Mouse (Mus musculus) large intestine, adult 2 months (tissue): Measurements from ENCODE around the gene Adsl. TPM values are rescaled to one million over a fixed set of nuclear protein-coding genes. Genes with fewer than 3 reads are reported as not detected.
A peak's percentile ranks its signal among the peaks of the same experiment; 100 is the strongest.

Source experiments
- DNase-seq: peaks from one replicate; pipeline ENCODE4 v3.0.0-alpha.2; 2012; ENCODE audit warnings: low read depth, low spot score
- WGBS: fragments of 180-500 bp; shearing (Covaris S2); methylation state at CpG from one replicate; pipeline ENCODE4 v1.1.7; 2018; 5-methylcytosine and 5-hydroxymethylcytosine counted together
- polyA plus RNA-seq: library from polyadenylated mRNA; depleted of rRNA; stranded (reverse); fragments of >200 nt; gene quantifications from 2 replicates; pipeline ENCODE4 v1.2.3, GENCODE M21; 2012

Adsl gene
- polyA plus RNA-seq, 1 experiment: 48.0 TPM

- WGBS: 74% methylated on average over 4 of the region's 4 CpGs
- no peak for DNase-seq
These were observed 9.7 kb upstream of the Adsl start for GRCm38 (mm10) chr15:80938615-80939014.

- DNase-seq: no peak
- 82% methylated on average over 5 of the region's 5 CpGs for WGBS
These were observed 8.9 kb upstream of the Adsl start for GRCm38 (mm10) chr15:80939401-80939800.

GRCm38 (mm10) chr15:80941468-80942040 lies 6.7 kb upstream of the Adsl start:
- no peak for DNase-seq
- WGBS: 81% methylated on average over 6 of the region's 6 CpGs

GRCm38 (mm10) chr15:80945851-80946250 lies 2.4 kb upstream of the Adsl start:
- no peak for DNase-seq

GRCm38 (mm10) chr15:80949431-80949830 lies 1.1 kb downstream of the Adsl start:
- no peak for DNase-seq
- 29% methylated on average over 4 of the region's 4 CpGs for WGBS

More at GRCm38 (mm10) chr15:80945851-80946250, 2.4 kb upstream of the Adsl start:
- 47% methylated on average over 3 of the region's 3 CpGs for WGBS

GRCm38 (mm10) chr15:80950055-80950454 lies 1.8 kb downstream of the Adsl start:
- WGBS: 73% methylated on average over 7 of the region's 7 CpGs
- DNase-seq: no peak

- WGBS: 75% methylated on average over 9 of the region's 9 CpGs
- DNase-seq: no peak
These were observed 5.7 kb downstream of the Adsl start for GRCm38 (mm10) chr15:80953971-80954370.

- WGBS: 83% methylated on average over 3 of the region's 3 CpGs
- no peak for DNase-seq
These were observed 6.6 kb downstream of the Adsl start for GRCm38 (mm10) chr15:80954861-80955260.

GRCm38 (mm10) chr15:80955836-80956438 lies 7.6 kb downstream of the Adsl start:
- no peak for DNase-seq
- 92% methylated on average over 12 of the region's 12 CpGs for WGBS

GRCm38 (mm10) chr15:80969371-80969770 lies 21.1 kb downstream of the Adsl start:
- 60% methylated on average over 1 of the region's 1 CpGs for WGBS
- no peak for DNase-seq

GRCm38 (mm10) chr15:80974311-80974710 lies 26.0 kb downstream of the Adsl start:
- DNase-seq: no peak
- 48% methylated on average over 5 of the region's 5 CpGs for WGBS

GRCm38 (mm10) chr15:80975666-80976065 lies 27.4 kb downstream of the Adsl start:
- 70% methylated on average over 3 of the region's 3 CpGs for WGBS
- no peak for DNase-seq

GRCm38 (mm10) chr15:80977620-80978334 lies 29.5 kb downstream of the Adsl start, which contains the start of gene Sgsm3:
Gene Sgsm3 (plus strand): TSS chr15:80977765.
- no peak for DNase-seq
- under 1% methylated on average over 67 of the region's 67 CpGs for WGBS

- DNase-seq: no peak
- 15% methylated on average over 4 of the region's 4 CpGs for WGBS
These were observed 31.3 kb downstream of the Adsl start for GRCm38 (mm10) chr15:80979611-80980010.

- no peak for DNase-seq
- 74% methylated on average over 4 of the region's 4 CpGs for WGBS
These were observed 32.9 kb downstream of the Adsl start for GRCm38 (mm10) chr15:80981176-80981575.

- 30% methylated on average over 2 of the region's 2 CpGs for WGBS
- DNase-seq: no peak
These were observed 35.0 kb downstream of the Adsl start for GRCm38 (mm10) chr15:80983264-80983663.

- no peak for DNase-seq
- WGBS: 22% methylated on average over 1 of the region's 1 CpGs
These were observed 40.0 kb downstream of the Adsl start for GRCm38 (mm10) chr15:80988331-80988730.

GRCm38 (mm10) chr15:80989712-80990111 lies 41.4 kb downstream of the Adsl start:
- peak; percentile 73 for DNase-seq
- WGBS: 14% methylated on average over 3 of the region's 3 CpGs

- DNase-seq: no peak
- 91% methylated on average over 5 of the region's 5 CpGs for WGBS
These were observed 46.7 kb downstream of the Adsl start for GRCm38 (mm10) chr15:80994959-80995358.

- WGBS: 48% methylated on average over 6 of the region's 6 CpGs
- DNase-seq: no peak
These were observed 48.0 kb downstream of the Adsl start for GRCm38 (mm10) chr15:80996090-80996835.
